Mouse (Mus musculus) left cerebral cortex, adult 9 months (tissue): ENCODE measurements around the gene Ncaph.
"Not testable (repeated sequence)": the region's sequence is repeated elsewhere in the genome, so short reads cannot be mapped to it uniquely, and the experiment has no call there.

Experiments used
- DNase-seq, 2 experiments: peaks; one replicate each; pipeline ENCODE4 v3.0.0; 2022; ENCODE audit warnings: low spot score in 2 of 2

The Ncaph gene

DNA sequence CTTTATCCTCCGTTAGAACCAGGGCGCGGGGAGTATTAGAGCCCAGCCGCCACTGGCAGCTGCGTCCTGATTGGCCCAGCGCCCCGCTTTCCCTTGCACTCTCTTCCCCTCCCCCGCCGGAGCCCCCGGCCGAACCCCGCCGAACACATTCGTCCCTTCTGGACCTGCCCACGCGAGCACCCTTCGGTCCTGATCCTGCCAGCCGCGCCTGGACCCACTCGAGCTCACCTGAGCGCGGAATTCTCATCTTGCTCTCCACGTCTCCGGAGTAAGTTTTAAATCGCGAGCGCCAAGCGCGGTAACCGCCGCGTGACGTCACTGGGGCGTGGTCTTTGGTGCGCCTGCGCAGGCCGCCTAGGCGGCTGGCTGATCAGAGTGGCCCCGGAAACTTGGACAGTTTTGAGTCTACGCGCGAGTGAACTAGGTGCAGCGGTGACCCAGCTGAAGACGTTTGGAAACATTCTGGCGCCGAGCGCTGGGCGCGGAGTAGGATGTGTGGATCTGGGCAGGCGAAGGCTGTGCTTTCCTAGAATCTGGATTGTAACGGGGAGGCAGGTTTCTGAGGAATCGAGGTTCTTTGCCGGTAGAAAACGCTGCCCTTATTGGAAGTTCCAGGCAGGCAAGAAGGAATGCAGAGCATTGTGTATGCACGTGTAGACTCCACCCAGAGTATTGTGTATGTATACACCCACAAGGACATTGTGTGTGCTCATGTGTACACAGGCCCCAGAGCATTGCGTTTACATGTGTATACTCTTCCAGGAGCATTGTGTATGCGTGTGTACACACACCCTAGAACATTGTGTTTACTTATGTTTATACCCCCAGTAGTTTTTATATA is at the start of gene Ncaph:
Gene Ncaph (minus strand): TSS at position 334 of the 841 bp plus-strand sequence.
- peak; percentile 60 to 84 for DNase-seq

DNA sequence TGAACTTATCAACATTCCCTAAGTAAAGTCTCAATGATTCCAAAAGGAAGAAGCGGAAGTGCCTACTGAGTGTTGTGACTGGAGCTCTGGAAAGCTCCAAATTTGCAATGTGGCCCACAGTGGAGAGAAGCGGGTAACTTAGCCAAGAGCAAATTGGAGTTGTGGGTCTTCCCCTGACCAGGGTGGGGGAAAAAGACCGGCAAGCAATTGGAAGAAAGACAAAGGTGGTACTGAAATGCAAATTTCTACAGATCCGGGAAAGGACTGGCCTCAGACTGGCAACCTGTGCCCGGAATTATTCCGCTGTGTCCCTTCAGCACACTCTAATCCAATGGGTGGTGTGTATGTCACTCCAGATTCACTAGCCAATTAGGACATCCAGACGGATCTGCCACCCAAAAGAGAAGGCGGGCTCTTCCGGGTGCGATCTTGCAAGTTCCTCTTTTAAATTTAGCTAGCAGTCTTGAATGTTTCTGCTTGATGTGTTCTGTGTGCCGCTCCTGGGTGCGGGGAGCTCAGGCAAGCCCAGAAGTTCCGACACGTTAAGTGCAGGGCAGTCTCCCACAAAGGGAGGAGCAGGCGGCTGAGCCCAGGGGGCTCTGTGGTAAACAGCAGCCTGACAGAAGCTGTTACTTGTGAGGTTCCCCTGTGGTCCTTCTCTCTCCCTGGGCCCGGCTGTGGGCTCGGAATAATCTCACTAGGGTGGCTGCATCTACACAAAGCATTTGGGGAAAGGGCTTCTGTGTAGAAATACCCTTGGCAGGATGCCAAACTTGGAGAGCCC is 49.0 kb upstream of the Ncaph start:
- peak; percentile 80 to 89 for DNase-seq

DNA sequence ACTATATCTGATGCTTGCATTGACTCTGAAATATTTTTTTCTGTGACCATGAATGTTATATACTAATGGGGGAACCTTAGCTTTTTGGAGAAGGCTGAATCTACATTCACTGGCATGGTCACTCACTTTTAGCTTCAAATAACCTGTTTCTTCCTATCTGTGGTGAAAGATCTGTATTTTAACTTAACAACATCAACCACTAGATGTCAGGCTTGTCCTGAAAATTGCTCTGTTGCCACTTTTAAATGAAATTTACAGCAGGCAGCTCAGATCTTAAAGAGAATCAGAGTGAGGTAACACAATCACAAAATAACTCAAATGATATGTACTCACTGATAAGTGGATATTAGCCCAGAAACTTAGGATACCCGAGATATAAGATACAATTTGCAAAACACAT is 32.5 kb upstream of the Ncaph start:
- peak in 1 of 2 experiments; percentile 42 for DNase-seq

DNA sequence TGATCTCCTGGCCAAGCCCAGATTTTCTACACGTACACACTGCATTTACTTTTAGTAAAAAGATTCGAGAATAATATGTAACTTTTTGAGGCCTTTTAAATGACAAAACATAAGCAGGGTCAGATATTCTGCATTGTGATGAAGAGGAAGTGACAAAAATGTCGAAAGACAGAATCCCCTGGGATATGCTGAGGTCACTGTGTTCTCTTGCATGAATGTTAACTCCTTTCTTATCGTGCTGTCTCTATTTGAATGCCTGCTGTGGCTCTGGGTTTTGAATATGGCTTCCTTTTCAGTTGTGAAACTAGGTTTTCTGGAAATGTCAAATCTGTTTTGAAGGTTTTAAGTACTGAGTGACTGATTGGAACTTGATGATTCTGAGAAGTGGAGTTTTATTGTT is 31.9 kb upstream of the Ncaph start:
- DNase-seq = no peak

DNA sequence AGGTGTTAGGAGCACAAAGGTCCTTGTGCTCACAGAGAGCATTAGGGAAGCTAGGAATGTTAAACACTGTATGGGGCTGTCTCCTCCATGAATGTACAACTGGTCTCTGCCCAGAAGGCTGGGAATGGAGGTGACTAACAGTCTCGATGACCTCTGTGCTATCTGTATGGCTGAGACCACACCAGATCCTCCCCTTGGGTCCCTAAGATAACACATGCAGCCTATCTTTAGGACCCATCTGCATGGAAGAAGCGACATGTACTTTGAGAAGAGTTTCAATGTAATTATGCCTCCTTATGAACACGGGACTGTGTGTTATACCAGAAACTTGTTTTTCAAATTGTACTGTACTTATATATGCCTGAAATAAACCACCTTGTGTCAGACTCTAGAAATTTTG is 11.9 kb upstream of the Ncaph start:
- no peak for DNase-seq

DNA sequence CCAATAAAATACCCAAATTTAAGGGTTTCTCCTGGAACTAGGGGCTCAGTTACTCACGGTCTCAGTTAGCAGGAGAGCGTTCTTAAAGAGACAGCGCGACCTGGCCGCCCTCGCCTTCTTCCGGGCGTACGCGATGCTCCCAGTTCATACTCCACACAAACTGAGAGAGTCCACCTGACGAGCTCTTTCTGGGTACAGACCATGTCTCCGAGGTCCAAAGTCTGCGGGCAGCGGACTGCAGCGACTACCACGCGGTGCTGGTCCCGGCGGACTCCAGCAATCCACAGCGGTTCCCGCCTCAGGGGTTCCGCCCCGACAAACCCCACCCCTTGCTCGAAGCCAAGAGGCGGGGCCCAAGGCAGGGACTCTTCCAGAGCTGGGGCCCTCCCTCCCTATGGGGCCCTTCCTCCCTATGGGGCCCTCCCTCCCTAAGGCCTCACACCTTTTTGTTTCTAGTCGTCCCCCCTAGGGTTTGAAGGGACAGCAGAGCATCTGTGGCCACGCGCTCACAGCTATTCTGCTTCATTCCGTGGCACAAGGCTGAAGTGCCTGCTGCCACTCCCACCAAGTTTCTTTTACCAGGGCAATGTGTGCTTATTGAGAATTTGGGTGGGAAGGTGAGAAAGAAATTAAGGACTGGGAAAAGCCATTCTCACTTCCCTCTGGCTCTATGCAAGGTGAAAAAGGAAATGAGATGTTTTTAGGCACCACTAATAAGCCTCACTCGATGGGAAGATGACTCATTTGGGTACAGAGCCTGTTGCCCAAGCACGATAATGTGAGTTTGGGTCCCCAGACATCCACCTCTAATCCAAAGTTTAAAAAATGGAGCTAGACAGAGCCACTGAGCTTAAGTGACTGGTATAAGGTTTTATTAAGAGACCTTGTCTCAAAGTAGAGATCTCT is 9.7 kb upstream of the Ncaph start, which contains the start of gene Itpripl1:
Gene Itpripl1 (minus strand): TSS at position 285 of the 906 bp plus-strand sequence.
- no peak for DNase-seq

DNA sequence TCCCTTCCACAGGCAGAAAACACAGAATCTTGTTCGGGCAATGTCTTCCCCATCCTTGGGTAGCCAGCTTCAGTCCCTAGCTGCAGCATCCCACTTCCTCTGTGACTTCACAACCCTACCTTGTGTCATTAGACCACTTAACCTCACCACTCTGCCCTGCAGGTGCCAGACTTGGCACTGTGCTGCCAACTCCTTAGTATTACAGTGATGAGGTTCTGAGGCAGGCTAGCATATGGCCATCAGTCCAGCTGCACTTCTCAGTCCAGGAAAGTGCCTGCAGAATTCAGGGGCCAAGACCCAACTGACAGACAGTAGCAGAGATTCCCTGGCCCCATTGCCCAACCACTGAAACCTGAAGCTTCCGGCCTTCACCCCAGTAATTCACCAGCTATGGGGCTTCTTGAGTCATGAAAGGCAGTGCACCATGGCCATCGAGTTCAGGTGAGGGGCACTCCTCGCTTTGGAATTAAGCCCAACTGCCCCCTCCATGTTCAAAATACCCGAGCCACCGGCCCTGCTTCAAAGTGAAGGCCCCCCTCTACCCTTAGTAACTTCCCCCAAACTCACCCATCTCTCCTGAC is 8.9 kb upstream of the Ncaph start:
- no peak for DNase-seq

DNA sequence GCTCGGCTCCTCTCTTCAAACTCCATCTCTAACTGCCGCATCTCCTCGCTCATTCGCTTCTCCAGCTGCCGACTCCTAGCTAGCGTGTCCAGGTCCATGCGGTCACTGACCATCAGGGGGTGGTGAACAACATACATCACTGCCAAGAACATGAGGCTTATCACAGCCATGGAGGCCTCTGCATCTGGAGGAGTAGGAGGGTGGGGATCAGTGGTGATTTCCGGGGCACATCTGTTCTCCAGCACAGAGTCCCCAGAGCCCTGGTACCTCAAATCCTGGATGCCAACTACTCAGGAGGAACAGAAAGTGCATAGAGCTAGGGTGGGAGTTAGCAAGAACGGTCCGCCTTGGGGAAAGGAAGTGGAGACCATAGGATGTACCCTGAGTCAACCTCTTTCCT is 8.3 kb upstream of the Ncaph start:
- DNase-seq = no peak

DNA sequence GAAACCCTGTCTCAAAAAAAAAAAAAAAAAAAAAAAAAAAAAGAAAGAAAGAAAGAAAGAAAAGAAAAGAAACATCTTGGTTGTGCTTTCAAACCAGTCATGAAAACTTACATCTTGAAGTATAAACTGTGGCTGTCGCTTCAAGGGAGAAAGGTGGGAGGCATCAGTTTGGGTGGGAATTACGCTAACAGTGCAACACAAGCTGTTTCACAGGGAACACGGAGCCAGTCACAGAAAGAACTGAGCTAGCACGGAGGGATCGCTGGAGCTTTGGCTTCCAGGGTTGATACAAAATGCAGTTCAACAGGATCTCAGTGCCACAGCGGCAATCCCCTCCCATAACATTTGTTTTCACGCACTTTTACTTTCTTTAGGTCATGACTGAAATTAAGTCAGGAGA is 6.3 kb upstream of the Ncaph start:
- no peak for DNase-seq

DNA sequence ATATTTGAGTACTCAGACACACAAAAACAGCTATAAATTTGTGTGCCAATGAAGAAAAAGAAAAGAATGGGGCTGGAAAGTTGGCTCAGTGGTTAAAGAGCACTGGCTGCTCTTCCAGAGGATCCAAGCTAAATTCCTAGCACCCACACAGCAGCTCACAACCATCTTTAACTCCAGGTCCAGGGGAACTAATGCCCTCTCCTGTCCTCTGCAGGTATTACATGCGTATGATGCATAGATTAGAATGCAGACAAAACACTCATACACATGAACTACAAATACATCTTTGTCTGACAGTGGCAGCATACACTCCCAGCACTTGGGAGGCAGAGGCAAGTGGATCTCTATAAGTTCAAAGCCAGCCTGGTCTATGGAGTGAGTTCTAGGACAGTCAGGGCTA is 5.9 kb upstream of the Ncaph start:
- DNase-seq = no peak

DNA sequence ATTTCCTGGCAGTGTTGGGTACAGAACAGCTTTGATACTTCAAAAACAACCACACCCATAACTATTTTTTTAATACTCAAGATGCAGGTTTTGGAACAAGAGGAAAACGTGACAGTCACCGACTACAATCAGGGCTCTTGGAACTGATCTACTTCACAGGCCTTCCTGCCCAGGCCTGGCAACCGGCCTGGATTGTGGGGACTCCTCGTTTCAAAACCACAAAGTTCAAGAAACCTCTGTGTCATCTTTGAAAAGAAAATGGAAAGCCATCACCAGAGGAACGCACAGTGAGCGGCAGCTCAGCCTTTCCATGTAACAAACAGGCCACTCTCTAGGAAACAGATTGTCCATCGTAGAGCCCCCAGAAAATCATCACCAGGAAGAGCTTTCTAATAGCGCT is 5.3 kb upstream of the Ncaph start:
- no peak for DNase-seq

DNA sequence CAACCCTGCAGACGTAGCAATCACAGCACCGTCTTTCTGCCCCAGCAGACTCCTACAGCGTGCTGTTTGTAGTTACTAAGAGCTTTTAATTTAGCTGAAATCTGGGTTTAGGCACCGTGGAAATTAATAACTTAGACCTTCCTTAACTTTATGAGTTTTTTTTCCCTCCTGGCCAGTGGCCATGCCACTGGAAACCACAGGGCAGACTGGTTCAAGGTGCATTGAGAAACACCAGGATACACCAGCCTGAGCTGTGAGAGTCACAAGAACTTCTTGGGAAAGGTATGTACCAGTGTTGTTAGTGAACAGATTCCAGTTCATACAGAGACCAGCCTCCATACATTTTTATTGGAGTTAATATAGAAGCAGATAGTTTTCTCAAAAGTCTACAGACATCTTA is 4.7 kb upstream of the Ncaph start:
- no peak for DNase-seq

DNA sequence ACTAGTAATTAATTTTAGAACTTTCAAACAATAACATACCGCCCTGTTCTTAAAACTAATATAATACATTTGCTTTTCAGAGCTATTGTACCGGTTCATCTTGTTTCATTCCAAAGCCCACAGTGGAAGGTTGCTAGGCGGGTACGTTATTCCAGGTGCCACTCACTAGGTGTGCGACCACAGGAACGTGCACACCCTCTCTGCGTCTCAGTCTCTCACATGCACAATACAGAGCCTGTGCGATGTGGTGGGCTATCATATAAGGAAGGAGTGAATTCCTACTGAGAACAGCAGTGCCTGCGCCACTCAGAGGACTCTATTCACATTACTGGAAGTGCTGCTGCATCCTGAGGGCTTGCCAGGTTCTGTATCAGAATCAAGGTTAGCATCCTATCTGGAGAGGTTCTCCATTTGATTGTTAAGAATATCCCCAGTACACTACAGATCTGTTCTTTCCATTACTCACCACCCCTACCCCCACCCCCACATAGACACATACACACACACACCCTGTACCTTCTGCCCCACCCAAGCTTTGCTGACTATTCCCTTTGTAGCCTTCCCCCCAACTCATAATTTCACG is 4.2 kb upstream of the Ncaph start:
- no peak for DNase-seq

DNA sequence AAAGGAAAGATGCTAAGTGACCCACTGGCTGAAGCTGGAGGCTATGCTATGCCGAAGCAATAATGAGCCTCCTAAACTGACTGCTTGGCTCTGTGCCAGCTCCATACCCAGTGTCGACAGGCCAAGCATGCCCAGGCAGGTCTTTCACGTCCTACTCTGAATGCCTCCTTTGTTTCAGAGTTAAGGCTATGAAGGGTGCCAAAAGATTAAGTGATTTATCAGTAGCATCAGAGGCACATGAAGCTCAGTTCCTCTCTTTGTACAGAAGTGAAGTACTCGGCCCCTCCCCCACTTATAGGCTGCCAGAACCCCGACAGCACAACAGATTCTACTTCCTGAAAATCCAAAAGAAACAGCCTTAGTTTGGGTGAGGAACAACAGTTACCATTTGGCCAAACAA is 3.2 kb upstream of the Ncaph start:
- DNase-seq = no peak

DNA sequence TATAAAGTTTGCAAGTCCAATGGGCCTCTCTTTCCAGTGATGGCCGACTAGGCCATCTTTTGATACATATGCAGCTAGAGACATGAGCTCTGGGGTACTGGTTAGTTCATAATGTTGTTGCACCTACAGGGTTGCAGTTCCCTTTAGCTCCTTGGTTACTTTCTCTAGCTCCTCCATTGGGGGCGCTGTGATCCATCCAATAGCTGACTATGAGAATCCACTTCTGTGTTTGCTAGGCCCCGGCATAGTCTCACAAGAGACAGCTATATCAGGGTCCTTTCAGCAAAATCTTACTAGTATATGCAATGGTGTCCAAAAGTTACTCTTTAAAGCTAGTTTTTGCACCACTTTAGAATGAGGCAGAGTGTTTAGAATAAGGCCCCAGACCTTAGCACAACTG is 1.5 kb upstream of the Ncaph start:
- not testable (repeated sequence) for DNase-seq

DNA sequence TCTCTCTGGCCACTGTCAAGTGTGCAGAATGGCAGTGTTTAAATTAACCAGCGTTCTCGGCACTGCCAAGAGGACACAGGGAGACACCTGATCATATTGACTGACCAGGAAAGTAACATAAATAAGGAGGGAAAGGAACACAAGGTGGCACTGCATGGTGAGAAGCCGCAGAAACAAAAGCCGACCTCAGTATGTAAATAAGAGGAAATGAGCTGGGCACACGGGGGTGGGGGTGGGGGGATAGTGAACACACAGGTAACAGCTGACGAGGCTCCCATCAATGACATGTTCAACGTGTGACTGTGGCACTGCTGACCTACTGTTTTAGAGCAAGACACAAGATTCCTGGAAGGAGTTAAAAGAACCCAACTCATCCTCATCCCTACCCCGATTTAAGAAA is 2.4 kb downstream of the Ncaph start:
- DNase-seq = no peak

DNA sequence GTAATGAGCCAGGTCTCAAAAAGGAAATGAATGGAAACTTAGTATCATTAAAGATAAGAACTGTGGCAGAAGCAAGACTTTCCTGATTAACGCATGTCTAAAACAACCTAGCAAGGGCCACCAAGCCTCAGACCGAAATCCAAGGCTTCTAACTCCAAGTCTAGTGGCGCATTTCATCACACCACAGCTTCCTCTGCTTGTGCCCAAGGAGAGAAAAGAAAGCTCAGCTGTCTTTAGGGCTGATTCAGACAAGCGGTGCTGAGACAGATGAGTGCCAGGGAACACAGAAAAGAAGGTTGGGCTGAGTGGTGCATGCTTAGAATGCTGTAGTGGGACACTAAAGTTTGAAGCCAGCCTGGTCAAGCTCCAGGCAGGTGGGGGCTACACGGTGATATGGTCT is 4.8 kb downstream of the Ncaph start:
- no peak for DNase-seq

DNA sequence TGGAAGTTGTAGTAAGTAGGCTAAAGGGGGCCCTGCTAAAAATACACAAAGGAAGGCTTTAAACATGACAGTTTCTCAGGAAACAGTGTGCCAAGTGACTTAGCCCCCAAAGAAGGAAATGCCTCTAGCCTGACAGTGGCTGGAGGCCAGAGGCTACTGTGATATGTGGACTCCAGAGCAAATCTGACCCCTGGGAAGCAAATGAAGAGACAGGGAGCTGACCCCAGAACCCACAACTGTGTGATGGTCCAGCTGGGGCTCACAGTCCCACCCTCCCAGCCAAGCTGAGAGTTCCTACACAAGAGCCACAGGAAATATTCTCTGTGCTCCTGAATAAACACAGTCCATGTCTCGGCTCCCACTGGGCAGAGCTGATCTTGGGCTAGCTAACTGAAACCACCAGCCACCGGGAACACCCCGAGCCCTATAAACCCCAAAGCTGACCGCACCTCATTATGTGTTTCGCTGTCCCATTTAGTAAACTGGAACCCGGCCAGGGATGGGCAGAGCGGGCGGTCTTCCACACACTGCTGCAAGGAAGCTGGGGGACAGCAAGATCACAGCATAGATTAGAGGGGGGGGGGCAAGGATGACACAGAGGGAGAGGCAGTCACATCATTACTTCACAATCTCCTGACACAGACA is 12.0 kb downstream of the Ncaph start:
- DNase-seq = no peak

DNA sequence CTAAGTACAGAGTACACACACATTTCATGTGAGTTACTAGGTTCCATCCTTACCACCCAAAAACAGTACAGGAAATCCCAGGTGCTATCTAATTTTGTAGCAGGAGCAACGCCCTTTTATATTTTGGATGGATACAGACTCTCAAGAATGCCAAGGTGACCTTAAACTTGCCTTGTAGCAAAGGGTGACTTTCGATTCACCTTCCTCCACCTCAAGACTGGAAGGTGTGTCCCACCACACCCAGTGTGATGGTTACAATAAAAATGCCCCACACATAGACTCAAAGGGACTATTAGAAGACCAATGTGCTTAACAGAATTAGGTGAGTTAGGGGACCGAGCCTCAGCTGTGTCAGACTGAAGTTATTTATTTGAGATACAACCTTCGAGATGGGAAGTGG is 24.8 kb downstream of the Ncaph start:
- no peak for DNase-seq

DNA sequence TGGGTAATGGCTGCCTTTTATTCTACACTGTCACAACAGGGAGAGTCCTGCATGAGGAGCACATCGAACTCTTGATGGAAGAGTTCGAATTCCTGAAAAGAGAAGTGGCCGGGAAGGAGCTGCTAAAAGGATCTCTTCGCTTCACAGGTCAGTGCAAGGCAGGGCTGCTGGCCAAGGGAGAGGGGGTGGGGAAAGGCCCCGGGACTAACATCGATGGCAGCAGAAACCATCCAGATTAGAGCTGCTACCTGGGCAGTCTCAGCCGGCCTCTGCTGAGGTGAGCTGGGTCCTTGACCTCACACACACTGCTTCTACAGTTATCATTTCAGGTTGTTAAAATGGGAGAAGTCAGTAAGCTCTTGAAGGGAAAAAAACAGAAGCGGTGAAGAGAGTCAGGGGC is 41.8 kb downstream of the Ncaph start:
- no peak for DNase-seq

DNA sequence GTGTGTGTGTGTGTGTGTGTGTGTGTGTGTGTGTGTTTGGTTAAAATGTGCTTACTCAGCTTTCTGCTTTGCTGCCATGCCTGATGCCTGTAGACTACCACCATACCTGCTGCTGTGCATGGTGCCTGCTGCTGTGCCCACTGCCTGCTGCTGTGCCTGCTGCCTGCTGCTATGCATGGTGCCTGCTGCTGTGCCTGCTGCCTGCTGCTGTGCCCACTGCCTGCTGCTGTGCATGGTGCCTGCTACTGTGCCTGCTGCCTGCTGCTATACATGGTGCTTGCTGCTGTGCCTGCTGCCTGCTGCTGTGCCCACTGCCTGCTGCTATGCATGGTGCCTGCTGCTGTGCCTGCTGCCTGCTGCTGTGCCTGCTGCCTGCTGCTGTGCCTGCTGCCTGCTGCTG is 43.6 kb downstream of the Ncaph start:
- not testable (repeated sequence) for DNase-seq
